Mouse (Mus musculus) hematopoietic stem cell, adult 5-6 weeks (primary cell): ENCODE measurements around the gene Agap2. TPM values are rescaled to one million over a fixed set of nuclear protein-coding genes. Genes with fewer than 3 reads are reported as not detected.
"Not testable (repeated sequence)": the region's sequence is repeated elsewhere in the genome, so short reads cannot be mapped to it uniquely, and the experiment has no call there.

ENCODE experiments used
- ATAC-seq, 2 experiments: fragments of 125-278 bp in 1 of 2; replicated peaks in 1 of 2; 2 replicates each; pipeline ENCODE4 v1.8.0; 2016 to 2017; ENCODE audit warnings: inconsistent platforms in 2 of 2, mild to moderate bottlenecking in 2 of 2, moderate number of reproducible peaks in 2 of 2, low read depth in 1 of 2, moderate TSS enrichment in 1 of 2; ENCODE audit not compliant: low FRiP score in 2 of 2, poor library complexity in 2 of 2, severe bottlenecking in 2 of 2, insufficient read depth in 1 of 2, low TSS enrichment in 1 of 2
- total RNA-seq: library from RNA; stranded (forward); fragments of 172-1452, 232-1000 nt; gene quantifications from 2 replicates; pipeline ENCODE4 v1.2.3, GENCODE M21; 2017

The Agap2 gene
- total RNA-seq, 1 experiment from 2014 or later: 89.6 TPM

GRCm38 (mm10) chr10:127070190-127071121, 4.6 kb upstream of the Agap2 start, which contains the start of gene Tspan31:
Gene Tspan31 (minus strand): TSS chr10:127070264.
- peak; percentile 75 to 81 for ATAC-seq

- no peak for ATAC-seq
These were observed 3.9 kb upstream of the Agap2 start for GRCm38 (mm10) chr10:127071203-127071602.

- ATAC-seq: not testable (repeated sequence)
These were observed 2.8 kb upstream of the Agap2 start for GRCm38 (mm10) chr10:127072270-127072669.

GRCm38 (mm10) chr10:127072969-127073368, 2.1 kb upstream of the Agap2 start:
- ATAC-seq: not testable (repeated sequence)

- no peak for ATAC-seq
These were observed 1.1 kb upstream of the Agap2 start for GRCm38 (mm10) chr10:127073981-127074380.

GRCm38 (mm10) chr10:127075651-127076050, 567 bp downstream of the Agap2 start:
- ATAC-seq: peak in 1 of 2 experiments; percentile 15; a peak in 1 of 4 replicates

GRCm38 (mm10) chr10:127076082-127076481, 998 bp downstream of the Agap2 start:
- peak; percentile 74 to 77 for ATAC-seq

GRCm38 (mm10) chr10:127077515-127077914, 2.4 kb downstream of the Agap2 start:
- ATAC-seq: no peak

- no peak for ATAC-seq
These were observed 3.1 kb downstream of the Agap2 start for GRCm38 (mm10) chr10:127078001-127078676.

GRCm38 (mm10) chr10:127078677-127079575, 3.8 kb downstream of the Agap2 start:
- no peak for ATAC-seq

- ATAC-seq: no peak
These were observed 4.7 kb downstream of the Agap2 start for GRCm38 (mm10) chr10:127079665-127080391.

- ATAC-seq: no peak
These were observed 6.1 kb downstream of the Agap2 start for GRCm38 (mm10) chr10:127080901-127081780.

GRCm38 (mm10) chr10:127081996-127082620, 7.0 kb downstream of the Agap2 start:
- no peak for ATAC-seq

- ATAC-seq: no peak
These were observed 8.3 kb downstream of the Agap2 start for GRCm38 (mm10) chr10:127083292-127083914.

- ATAC-seq: no peak
These were observed 8.8 kb downstream of the Agap2 start for GRCm38 (mm10) chr10:127083915-127084306.
